Mouse (Mus musculus) heart, adult 8-10 months (tissue): ENCODE results near the gene Crhbp. TPM values are rescaled to one million over a fixed set of nuclear protein-coding genes. Genes with fewer than 3 reads are reported as not detected.

Experiments used
- DNase-seq: peaks from one replicate; pipeline ENCODE4 v3.0.0; 2022; ENCODE audit warnings: low spot score
- total RNA-seq, 4 experiments: library from RNA; stranded (reverse); gene quantifications; 2 replicates each; pipeline ENCODE4 v1.2.4; 2022

Gene Crhbp
- not detected for total RNA-seq

- DNase-seq: no peak
Observed at GRCm38 (mm10) chr13:95444824-95445223, at the start of gene Crhbp. TSS of gene Crhbp (minus strand) at chr13:95444924.

GRCm38 (mm10) chr13:95493296-95493695, 48.6 kb upstream of the Crhbp start:
- no peak for DNase-seq

- no peak for DNase-seq
Observed at GRCm38 (mm10) chr13:95491327-95491726, 46.6 kb upstream of the Crhbp start.

GRCm38 (mm10) chr13:95484664-95485063, 39.9 kb upstream of the Crhbp start:
- DNase-seq: no peak

- DNase-seq: peak; percentile 67
Observed at GRCm38 (mm10) chr13:95481428-95481827, 36.7 kb upstream of the Crhbp start.

- no peak for DNase-seq
Observed at GRCm38 (mm10) chr13:95478671-95479413, 34.1 kb upstream of the Crhbp start, which contains the start of gene S100z. TSS of gene S100z (minus strand) at chr13:95478721.

- no peak for DNase-seq
Observed at GRCm38 (mm10) chr13:95477173-95477572, 32.4 kb upstream of the Crhbp start.

- DNase-seq: no peak
Observed at GRCm38 (mm10) chr13:95475124-95475523, 30.4 kb upstream of the Crhbp start.

GRCm38 (mm10) chr13:95474294-95474693, 29.6 kb upstream of the Crhbp start:
- no peak for DNase-seq

- DNase-seq: no peak
Observed at GRCm38 (mm10) chr13:95470970-95471369, 26.2 kb upstream of the Crhbp start.

GRCm38 (mm10) chr13:95451529-95451928, 6.8 kb upstream of the Crhbp start:
- DNase-seq: no peak

- DNase-seq: no peak
Observed at GRCm38 (mm10) chr13:95450636-95451210, 6.0 kb upstream of the Crhbp start.

- no peak for DNase-seq
Observed at GRCm38 (mm10) chr13:95449730-95450129, 5.0 kb upstream of the Crhbp start.

- no peak for DNase-seq
Observed at GRCm38 (mm10) chr13:95444291-95444690, 433 bp downstream of the Crhbp start.

GRCm38 (mm10) chr13:95443376-95444233, 1.1 kb downstream of the Crhbp start:
- DNase-seq: no peak

GRCm38 (mm10) chr13:95442901-95443300, 1.8 kb downstream of the Crhbp start:
- DNase-seq: no peak

- no peak for DNase-seq
Observed at GRCm38 (mm10) chr13:95439569-95439968, 5.2 kb downstream of the Crhbp start.

GRCm38 (mm10) chr13:95431760-95432159, 13.0 kb downstream of the Crhbp start:
- no peak for DNase-seq

GRCm38 (mm10) chr13:95427499-95427898, 17.2 kb downstream of the Crhbp start:
- DNase-seq: no peak

GRCm38 (mm10) chr13:95426421-95426820, 18.3 kb downstream of the Crhbp start:
- no peak for DNase-seq

- no peak for DNase-seq
Observed at GRCm38 (mm10) chr13:95425484-95425883, 19.2 kb downstream of the Crhbp start.

GRCm38 (mm10) chr13:95424932-95425331, 19.8 kb downstream of the Crhbp start:
- no peak for DNase-seq
